Mouse (Mus musculus) heart, embryonic 14.5 days (tissue): ENCODE results near the gene Hnrnph2. TPM values are rescaled to one million over a fixed set of nuclear protein-coding genes. Genes with fewer than 3 reads are reported as not detected.
A peak's percentile ranks its signal among the peaks of the same experiment; 100 is the strongest.

Experiments
- ATAC-seq: fragments of 200-750 bp; cut with Nextera tagmentation; 2 replicates; pipeline ENCODE4 v1.8.0; 2017; ENCODE audit warnings: low read depth, moderate TSS enrichment; ENCODE audit not compliant: insufficient number of reproducible peaks, insufficient read depth, low FRiP score
- H3K27ac ChIP-seq, 2 experiments: fragments of 200-500 bp in 1 of 2; fragments of 300-500 bp in 1 of 2; sonication (generic) in 1 of 2; replicated peaks in 1 of 2; 2 replicates each; pipeline ENCODE4 v1.5.1; 2012 to 2014; ENCODE audit warnings: low read depth in 2 of 2, low read length in 2 of 2, control low read depth in 1 of 2, mild to moderate bottlenecking in 1 of 2, mixed read lengths in 1 of 2; ENCODE audit not compliant: control insufficient read depth in 1 of 2, insufficient read depth in 1 of 2
- H3K27me3 ChIP-seq: fragments of 300-500 bp; sonication (generic); 2 replicates; pipeline ENCODE4 v1.6.1; 2014; ENCODE audit warnings: mild to moderate bottlenecking, low read length, control low read depth; ENCODE audit not compliant: control insufficient read depth, insufficient read depth
- H3K36me3 ChIP-seq: fragments of 300-500 bp; sonication (generic); 2 replicates; pipeline ENCODE4 v1.6.1; 2014; ENCODE audit warnings: mild to moderate bottlenecking, control low read depth, low read length, mixed read lengths; ENCODE audit not compliant: control insufficient read depth, insufficient read depth
- H3K4me1 ChIP-seq, 2 experiments: fragments of 200-500 bp in 1 of 2; fragments of 300-500 bp in 1 of 2; sonication (generic) in 1 of 2; 2 replicates each; pipeline ENCODE4 v1.6.1; 2012 to 2014; ENCODE audit warnings: low read length in 2 of 2, control low read depth in 1 of 2, mixed read lengths in 1 of 2; ENCODE audit not compliant: control insufficient read depth in 2 of 2, insufficient read depth in 2 of 2
- H3K4me2 ChIP-seq: fragments of 300-500 bp; sonication (generic); 2 replicates; pipeline ENCODE4 v1.6.1; 2014; ENCODE audit warnings: mild to moderate bottlenecking, low read length
- H3K4me3 ChIP-seq, 2 experiments: fragments of 200-500 bp in 1 of 2; fragments of 300-500 bp in 1 of 2; sonication (generic) in 1 of 2; 2 replicates each; pipeline ENCODE4 v1.5.1; 2012 to 2014; ENCODE audit warnings: low read length in 2 of 2, mild to moderate bottlenecking in 2 of 2, control low read depth in 1 of 2, low read depth in 1 of 2, moderate library complexity in 1 of 2; ENCODE audit not compliant: control insufficient read depth in 1 of 2, insufficient read depth in 1 of 2
- H3K9ac ChIP-seq: fragments of 300-500 bp; sonication (generic); 2 replicates; pipeline ENCODE4 v1.6.1; 2014; ENCODE audit warnings: mild to moderate bottlenecking, low read length
- H3K9me3 ChIP-seq: fragments of 300-500 bp; sonication (generic); 2 replicates; pipeline ENCODE4 v1.6.1; 2016; ENCODE audit warnings: low read length, control low read depth; ENCODE audit not compliant: control insufficient read depth
- WGBS: fragments of 180-500 bp; shearing (Covaris S2); extraction: QIAGEN DNeasy Blood & Tissue Kit; methylation state at CpG from one replicate; pipeline ENCODE4 v1.1.7; 2014; 5-methylcytosine and 5-hydroxymethylcytosine counted together
- polyA plus RNA-seq: library from polyadenylated mRNA; unstranded; fragments of >200 nt; fragmentation: Nextera tagmentation; extraction: Ambion mirVana; gene quantifications from 2 replicates; pipeline ENCODE4 v1.2.1, GENCODE M21; 2014

Hnrnph2 gene
- polyA plus RNA-seq, 1 experiment from 2014 or later = 81.0 TPM

- Histone ChIP-seq H3K36me3 (peaks cover under 1% of the 10 kb centered on the region; the same call in 1 of the 2 replicates), H3K4me3 (no peak overlapping the region)
- WGBS = 79% methylated on average over 11 of the region's 11 CpGs
Observed at GRCm38 (mm10) chrX:134582270-134582669, 18.7 kb upstream of the Hnrnph2 start.

GRCm38 (mm10) chrX:134582888-134583669 is 17.9 kb upstream of the Hnrnph2 start, which contains the start of gene Btk:
Gene Btk, minus strand, starts transcription at chrX:134583570.
- no peaks in the 10 kb centered on the region for H3K9me3 ChIP-seq
- 0 out of 4 replicates have a peak, but pooled peaks cover 0 to 2% of the 10 kb centered on the region in 2 experiments for H3K4me1 ChIP-seq
- H3K4me3 ChIP-seq = no peak within 1 kb of the TSS
- H3K27ac ChIP-seq = no peak within 1 kb of the TSS
- no peak within 1 kb of the TSS for H3K9ac ChIP-seq
- no peaks in the 10 kb centered on the region for H3K27me3 ChIP-seq
- H3K4me2 ChIP-seq = no peak within 1 kb of the TSS
- peaks cover 9% of the 10 kb centered on the region for H3K36me3 ChIP-seq
- no peak for ATAC-seq
- WGBS = 73% methylated on average over 11 of the region's 11 CpGs

More at GRCm38 (mm10) chrX:134582270-134582669, 18.7 kb upstream of the Hnrnph2 start:
- no peak overlapping the region for H3K27ac ChIP-seq
- no peak for ATAC-seq
- H3K27me3 ChIP-seq = no peaks in the 10 kb centered on the region
- no peak overlapping the region for H3K9ac ChIP-seq
- no peak overlapping the region for H3K4me2 ChIP-seq
- 0 out of 4 replicates have a peak, but pooled peaks cover 0 to 2% of the 10 kb centered on the region in 2 experiments for H3K4me1 ChIP-seq
- no peaks in the 10 kb centered on the region for H3K9me3 ChIP-seq

- peak within 1 kb of the TSS; percentile 69 for H3K4me2 ChIP-seq
- WGBS = 17% methylated on average over 45 of the region's 45 CpGs
- ATAC-seq = peak; percentile 97
- H3K4me3 ChIP-seq = peak within 1 kb of the TSS; percentile 53 to 63
- no peaks in the 10 kb centered on the region for H3K27me3 ChIP-seq
- H3K9ac ChIP-seq = peak within 1 kb of the TSS; percentile 82
- H3K36me3 ChIP-seq = peaks cover 22% of the 10 kb centered on the region
- H3K4me1 ChIP-seq = 0 out of 4 replicates have a peak, but pooled peaks cover 0 to 2% of the 10 kb centered on the region in 2 experiments
- H3K27ac ChIP-seq = peak within 1 kb of the TSS; percentile 85 to 87
- no peaks in the 10 kb centered on the region for H3K9me3 ChIP-seq
Observed at GRCm38 (mm10) chrX:134585103-134586002, 15.6 kb upstream of the Hnrnph2 start, which contains the start of gene Rpl36a. Gene Rpl36a, plus strand, starts transcription at chrX:134585654.

- peak overlapping the region; percentile 69 for H3K4me2 ChIP-seq
- H3K27me3 ChIP-seq = no peaks in the 10 kb centered on the region
- no peaks in the 10 kb centered on the region for H3K9me3 ChIP-seq
- 33% methylated on average over 8 of the region's 8 CpGs for whole genome bisulfite sequencing
- H3K36me3 ChIP-seq = peaks cover 22% of the 10 kb centered on the region
- 0 out of 4 replicates have a peak, but pooled peaks cover 0 to 2% of the 10 kb centered on the region in 2 experiments for H3K4me1 ChIP-seq
- ATAC-seq = no peak
- peak overlapping the region; percentile 53 to 63 for H3K4me3 ChIP-seq
- no peak overlapping the region for H3K27ac ChIP-seq
- peak overlapping the region; percentile 82 for H3K9ac ChIP-seq
Observed at GRCm38 (mm10) chrX:134586447-134586846, 14.5 kb upstream of the Hnrnph2 start.

GRCm38 (mm10) chrX:134588261-134588660 is 12.7 kb upstream of the Hnrnph2 start:
- WGBS = 81% methylated on average over 4 of the region's 4 CpGs

GRCm38 (mm10) chrX:134588997-134589396 is 12.0 kb upstream of the Hnrnph2 start:
- Histone ChIP-seq H3K36me3 (peaks cover 22% of the 10 kb centered on the region), H3K4me2 (no peak overlapping the region), H3K9ac (no peak overlapping the region), H3K9me3 (no peaks in the 10 kb centered on the region), H3K27ac (no peak overlapping the region), H3K27me3 (no peaks in the 10 kb centered on the region), H3K4me1 (0 out of 4 replicates have a peak, but pooled peaks cover 0 to 2% of the 10 kb centered on the region in 2 experiments), H3K4me3 (no peak overlapping the region)
- ATAC-seq = no peak
- 83% methylated on average over 3 of the region's 3 CpGs for WGBS

More at GRCm38 (mm10) chrX:134588261-134588660, 12.7 kb upstream of the Hnrnph2 start:
- no peaks in the 10 kb centered on the region for H3K27me3 ChIP-seq
- H3K4me2 ChIP-seq = no peak overlapping the region
- no peak overlapping the region for H3K27ac ChIP-seq
- H3K36me3 ChIP-seq = peaks cover 22% of the 10 kb centered on the region
- no peak overlapping the region for H3K9ac ChIP-seq
- ATAC-seq = no peak
- no peak overlapping the region for H3K4me3 ChIP-seq
- 0 out of 4 replicates have a peak, but pooled peaks cover 0 to 2% of the 10 kb centered on the region in 2 experiments for H3K4me1 ChIP-seq
- no peaks in the 10 kb centered on the region for H3K9me3 ChIP-seq

- Histone ChIP-seq H3K4me1 (0 out of 4 replicates have a peak, but pooled peaks cover 0 to 2% of the 10 kb centered on the region in 2 experiments), H3K27ac (no peak overlapping the region)
- WGBS = 57% methylated on average over 5 of the region's 5 CpGs
Observed at GRCm38 (mm10) chrX:134589836-134590235, 11.1 kb upstream of the Hnrnph2 start.

More at GRCm38 (mm10) chrX:134589836-134590235, 11.1 kb upstream of the Hnrnph2 start:
- Histone ChIP-seq H3K4me2 (no peak overlapping the region), H3K4me3 (no peak overlapping the region), H3K9ac (no peak overlapping the region), H3K27me3 (no peaks in the 10 kb centered on the region), H3K36me3 (peaks cover 22% of the 10 kb centered on the region), H3K9me3 (no peaks in the 10 kb centered on the region)
- ATAC-seq = no peak
